Mouse (Mus musculus): ENCODE data around the gene Tom1l1.
"Not testable (repeated sequence)": the region's sequence is repeated elsewhere in the genome, so short reads cannot be mapped to it uniquely, and the experiment has no call there.

Gene Tom1l1

DNA sequence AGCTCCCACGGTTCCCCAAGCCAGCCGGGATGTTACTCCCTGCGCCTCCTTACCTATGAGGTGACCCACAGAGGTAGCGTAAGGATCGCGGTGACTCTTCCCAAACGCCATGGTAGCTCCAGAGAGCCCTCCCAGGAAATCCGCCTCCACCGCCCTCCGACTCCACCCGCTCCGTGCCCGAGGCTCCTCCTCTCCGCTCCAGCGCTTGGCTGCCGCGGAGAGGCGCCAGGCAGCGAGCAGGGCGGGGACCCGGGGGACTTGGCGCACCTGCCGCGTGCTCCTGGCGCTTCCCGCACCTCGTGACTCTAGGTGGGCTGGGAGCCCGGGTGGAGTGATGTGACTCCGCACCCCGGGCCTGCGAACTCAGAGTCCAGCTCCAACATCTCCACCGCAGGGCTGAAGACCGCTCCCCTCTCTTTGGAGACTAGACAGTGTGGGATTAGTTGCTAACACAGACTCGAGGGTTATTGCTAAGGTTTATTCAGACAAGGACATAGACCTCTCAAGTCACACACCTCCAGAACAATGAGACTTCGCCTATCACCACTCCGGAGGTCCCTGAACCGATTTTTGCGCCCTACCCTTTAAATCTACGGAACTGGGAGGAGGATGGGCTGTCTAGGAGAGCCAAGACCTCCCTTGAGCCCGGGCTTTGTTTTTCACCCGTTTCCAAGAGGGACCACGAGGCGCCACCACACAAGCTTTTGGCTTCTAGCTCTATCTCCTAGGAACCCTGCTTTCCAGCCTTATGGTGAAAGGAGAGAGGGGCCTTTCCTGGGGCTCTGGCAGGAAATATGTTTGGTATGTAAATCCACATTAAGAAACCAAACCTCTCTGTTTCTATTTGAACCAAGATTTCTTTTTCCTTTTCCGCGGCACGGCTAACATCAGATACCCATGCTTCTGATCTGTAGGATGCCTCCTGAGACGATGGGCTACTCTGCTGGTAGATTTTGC is at the start of gene Tom1l1:
Gene Tom1l1, minus strand, starts transcription at position 907 of the 957 bp plus-strand sequence.
- DNase-seq: peak; percentile 83

DNA sequence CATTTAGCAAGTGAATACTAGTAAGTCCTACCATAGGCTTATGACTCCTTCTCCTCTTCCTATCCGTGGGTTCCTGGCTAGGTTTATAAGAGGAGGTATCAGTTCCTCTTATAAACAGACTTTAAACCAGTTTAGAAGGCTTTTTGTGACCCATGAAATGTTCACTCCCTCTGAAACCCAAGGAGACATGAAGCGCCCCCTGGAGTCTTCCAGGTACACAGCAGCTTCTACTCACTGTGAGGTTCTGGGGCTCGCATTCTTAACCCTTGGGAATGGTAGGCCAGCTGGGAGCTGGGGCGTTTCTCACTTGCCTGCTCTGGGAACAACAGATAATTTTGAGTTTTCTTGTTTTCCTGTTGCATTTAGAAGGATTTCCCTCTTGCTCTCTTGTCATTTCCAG is 45.4 kb upstream of the Tom1l1 start:
- DNase-seq: no peak

DNA sequence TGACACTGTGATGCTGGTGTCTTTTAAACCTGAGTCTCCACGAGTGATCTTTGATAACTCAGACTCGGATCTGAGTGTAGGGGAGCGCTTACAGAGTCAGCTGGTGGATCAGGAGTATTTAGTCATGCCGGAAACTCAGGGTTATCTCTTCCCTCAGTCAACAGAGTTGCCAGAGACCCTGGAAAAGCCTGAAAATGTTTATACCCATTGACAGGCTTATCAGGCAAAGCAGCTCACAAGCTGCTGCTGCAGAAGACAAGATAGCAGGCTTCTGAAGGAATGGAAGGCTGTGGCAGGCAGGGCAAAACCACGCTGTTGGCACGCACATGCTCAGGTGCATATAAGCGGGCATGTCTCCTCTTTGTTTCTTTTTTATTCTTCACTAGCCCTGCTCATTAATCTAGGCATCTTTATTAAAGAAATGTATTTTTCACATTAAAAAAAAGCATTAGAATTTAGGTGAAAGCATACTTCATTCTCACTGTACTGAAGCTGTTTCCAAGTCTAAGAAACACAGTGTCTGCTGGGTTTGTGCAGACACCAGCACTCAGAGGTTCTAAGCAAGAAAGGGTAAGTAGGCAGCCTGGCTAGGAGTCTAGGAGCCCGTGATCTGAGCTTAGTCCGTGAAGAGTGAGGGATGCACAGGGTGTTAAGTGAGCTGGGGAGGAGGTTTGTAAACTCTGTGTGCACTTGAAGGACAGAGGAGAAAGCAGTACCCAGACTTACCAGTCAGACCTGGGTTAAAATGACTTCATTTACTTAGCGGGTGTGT is 39.4 kb upstream of the Tom1l1 start:
- DNase-seq: no peak

DNA sequence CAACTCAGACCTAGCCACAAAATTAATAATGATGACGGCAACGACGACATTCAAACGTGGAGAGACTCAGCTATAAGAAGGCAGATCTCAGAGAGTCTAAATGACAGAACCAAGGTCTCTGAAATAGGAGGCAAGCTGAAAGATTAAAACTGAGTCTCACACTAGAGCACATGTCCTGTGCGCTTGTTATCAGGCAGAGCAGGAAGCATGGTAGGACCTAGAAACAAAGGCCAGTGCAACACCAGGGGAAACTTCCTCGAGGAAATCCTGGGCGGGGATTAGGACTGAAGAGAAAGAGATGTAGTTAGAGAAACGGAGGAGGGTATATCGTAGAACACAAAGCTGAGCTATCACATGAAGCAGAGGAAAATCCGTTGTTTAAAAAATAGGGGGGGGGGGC is 38.6 kb upstream of the Tom1l1 start:
- DNase-seq: no peak

DNA sequence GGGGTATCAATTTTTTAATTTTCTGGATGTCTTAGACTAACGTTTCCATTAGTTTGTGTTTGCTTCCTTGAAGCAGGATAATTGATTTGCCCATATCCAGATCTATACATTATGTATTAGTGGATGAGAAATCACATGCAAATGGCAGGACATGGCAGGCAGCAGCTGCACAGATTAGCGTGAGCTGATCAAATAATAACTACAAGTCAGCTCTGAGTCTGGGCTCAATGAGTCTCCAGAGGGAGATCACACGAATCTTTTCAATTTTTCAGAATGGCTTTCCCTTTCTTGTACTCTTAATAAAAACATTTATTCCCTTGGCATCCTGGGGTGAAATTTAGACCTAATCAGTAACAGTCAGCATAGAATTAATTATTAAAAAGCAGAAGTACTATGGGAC is 34.1 kb upstream of the Tom1l1 start:
- no peak for DNase-seq

DNA sequence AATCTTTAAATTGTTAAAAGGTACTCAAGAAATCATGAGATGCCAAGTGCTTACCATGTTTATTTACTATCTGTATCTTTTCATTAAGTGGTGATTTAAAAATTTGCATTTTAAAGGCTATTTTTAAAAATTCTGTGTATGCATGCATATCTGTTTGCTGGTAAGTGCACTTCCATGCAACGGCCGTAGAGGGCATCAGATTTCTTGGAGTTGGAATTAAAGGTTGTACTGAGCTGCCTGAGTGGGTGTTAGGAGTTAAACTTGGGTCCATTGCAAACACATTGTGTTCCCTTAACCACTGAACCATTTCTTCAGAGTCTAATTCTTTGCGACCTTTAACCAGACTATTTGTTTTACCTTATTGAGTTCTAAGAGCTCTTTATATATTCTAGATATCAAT is 29.6 kb upstream of the Tom1l1 start:
- no peak for DNase-seq

DNA sequence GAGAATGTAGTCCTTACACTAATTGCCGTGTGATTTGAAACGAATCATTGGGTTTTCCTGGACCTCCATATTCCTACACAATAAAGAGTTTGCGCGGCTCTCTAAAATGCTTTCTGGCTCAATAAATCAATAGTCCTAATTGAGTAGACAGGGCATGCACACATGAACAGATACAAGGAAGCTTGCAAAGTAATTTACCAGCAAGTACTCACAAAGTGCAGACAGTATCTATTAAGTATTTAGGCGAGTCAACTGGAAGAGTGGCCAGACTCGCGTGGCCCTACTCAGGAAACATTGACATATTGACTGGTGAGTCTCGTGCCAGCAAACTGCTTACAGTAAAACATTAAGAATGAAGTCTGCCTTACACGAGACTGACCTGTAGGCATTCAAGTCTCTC is 23.4 kb upstream of the Tom1l1 start:
- DNase-seq: no peak

DNA sequence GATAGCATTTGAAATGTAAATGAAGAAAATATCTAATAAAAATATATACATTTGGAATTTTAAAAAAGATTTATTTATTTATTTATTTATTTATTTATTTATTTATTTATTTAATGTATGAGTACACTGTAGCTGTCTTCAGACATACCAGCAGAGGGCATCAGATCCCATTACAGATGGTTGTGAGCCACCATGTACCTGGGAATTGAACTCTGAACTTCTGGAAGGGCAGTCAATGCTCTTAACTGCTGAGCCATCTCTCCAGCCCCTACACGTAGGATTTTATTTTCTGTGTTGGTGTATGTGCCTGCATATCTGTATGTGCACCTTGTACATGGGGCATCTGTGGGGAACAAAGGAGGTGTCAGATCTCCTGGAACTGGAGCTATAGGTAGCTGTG is 19.0 kb upstream of the Tom1l1 start:
- DNase-seq: not testable (repeated sequence)

DNA sequence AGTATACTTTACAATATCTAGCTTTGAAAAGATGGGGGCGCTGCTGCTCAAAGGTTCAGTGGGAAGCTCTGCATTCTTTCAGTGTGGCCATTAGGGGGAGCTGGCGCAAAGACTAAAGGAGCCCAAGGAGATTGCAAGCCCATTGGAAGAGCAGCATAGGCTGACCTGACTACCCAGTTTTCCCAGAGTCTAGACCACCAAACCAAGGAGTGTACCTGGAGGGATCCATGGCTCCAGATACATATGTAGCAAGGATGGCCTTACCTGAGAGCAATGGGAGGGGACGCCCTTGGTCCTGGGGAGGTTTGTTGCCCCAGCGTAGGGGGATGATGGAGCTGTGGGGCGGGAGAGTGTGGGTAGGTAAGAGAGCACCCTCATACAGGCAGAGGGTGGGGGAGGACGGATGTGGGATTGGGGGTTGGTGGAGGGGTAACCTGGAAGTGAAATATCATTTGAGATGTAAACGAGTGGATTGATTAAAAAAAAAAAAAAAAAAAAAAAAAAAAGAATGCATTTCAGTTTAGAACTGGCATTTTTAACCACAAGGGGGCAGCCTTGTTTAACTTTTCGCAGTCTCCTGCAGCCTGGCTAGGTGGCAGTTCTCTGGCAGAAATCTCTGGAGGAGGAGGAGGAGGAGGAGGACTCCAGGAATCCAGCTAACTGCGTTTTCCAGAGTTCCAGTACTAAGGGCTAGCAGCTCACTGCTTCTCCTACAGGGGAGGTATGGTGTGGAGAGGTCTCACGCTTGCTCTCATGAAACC is 9.5 kb upstream of the Tom1l1 start:
- DNase-seq: peak; percentile 52

DNA sequence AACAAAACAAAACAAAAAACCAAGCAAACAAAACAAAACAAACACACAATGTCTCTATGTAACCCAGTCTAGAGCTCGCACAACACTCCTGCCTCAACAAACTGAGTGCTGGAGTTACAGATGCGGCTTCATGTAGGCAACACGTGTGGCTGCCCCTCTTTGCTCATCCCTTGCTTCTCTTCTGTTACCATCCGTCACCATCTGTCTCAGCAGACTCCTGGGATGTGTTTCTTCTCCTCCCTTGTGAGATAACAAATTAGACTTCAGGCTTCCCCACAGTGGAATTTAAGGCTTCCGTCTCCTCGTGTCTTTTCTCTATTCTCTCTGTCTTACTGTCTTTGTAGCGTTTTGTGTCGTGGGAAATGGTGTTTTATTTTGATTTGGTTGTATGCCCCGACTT is 7.6 kb upstream of the Tom1l1 start:
- no peak for DNase-seq

DNA sequence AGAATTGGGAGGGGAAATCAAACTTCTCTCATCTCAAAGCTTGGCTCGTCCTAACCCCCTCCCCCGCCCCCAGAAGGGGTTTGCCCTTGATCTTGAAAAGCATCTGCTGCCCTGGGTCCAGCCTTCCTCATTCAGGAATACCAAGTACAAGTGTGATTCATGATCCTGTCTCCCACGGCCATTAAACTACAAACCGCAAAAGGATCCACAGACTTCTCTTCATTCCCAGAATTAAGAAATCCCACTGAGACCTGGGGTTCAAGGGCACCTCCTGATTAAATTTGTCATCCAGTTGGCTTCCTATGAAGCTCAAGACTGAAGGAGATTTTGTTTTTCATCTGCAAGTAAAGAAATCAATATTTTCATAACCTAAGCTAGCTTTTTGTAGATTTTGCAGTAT is 6.0 kb upstream of the Tom1l1 start:
- DNase-seq: no peak

DNA sequence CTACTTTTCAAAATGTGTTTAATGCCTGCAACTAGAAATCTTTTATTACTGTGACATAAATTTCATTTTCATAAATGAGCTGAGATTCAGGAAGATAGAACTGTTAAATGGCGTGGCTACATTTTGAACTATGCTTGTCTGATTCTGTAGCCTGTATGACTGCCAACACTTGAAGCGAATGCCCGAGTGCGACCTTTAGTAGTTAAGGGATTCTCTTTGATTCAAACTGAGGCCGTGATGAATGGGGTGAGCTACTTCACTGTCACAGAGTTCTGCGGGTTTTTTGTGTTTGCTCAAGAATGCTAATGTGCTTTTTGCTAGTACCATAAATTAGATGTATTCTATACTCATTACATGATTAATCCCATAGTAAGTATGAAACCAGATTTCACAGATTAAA is 2.2 kb upstream of the Tom1l1 start:
- no peak for DNase-seq

DNA sequence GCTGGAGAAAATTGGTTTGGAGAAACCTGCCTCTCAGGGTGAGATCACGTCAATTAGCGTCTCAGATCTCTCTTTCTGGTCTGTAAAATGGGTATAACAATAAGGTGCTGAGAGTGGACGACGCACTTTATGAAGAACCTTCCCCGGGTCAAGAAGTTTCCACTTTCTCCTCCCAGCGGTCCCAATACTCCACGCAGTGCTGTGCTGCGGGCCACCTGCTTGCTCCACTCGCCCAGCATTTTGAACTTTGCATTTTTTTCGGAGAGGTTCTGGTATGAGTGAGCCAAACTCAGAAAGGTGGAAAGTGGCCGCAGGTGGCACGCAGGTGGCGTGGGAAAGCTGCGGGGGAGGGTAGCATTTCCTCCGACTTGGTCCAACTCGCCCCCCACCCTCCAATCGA is 1.1 kb downstream of the Tom1l1 start:
- DNase-seq: no peak

DNA sequence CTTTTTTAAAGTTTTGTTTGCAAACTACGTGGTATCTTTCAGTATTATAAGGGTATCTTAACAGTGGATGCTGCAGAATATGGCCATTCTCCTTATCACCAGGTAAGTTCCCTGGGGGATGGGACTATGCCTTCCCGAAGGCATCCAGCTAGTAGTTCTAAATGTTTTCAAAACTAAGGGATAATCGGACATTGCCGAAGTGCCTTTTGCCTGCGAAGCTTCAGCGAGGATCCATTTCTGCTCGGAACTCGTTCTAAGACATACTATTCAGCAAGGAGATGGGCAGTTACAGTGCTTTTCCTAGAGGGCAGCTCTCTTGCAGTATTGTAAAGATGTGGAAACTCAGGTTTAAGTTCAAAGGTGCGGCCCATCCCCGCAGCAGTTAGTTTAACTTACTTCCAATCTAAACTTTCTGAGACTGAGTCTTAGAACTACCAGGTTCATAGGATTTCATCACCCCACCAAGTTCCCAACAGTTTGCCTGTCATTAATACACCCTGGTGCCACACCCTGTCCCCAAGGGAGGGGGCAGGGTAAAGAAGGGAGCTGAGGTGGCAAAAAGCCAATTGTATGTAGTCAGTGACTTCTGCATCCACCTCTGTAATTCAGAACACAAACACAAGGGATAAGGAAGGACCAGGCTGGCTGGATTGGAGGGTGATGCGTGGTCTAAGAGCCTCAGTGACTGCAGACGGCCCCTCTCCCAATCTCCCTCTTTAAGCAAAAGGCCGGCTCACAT is 1.7 kb downstream of the Tom1l1 start:
- DNase-seq: no peak

DNA sequence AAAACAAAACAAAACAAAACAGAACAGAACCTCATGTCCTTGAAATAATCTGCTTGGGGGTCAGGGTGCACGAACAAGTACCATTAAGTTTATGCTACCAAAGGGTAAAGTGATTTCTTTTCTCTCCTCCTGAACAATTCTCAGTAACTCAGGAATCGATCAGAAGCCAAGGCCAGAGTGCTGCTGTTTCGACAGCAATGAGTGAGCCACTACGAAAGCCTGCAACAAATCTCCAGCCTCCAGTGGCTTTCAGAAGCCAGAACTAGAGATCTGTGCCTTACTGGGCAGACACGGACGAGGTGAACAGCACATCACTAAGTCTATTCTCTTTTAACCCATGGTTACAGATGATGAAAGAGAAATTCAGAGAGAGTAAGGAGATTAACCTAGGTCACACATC is 3.0 kb downstream of the Tom1l1 start:
- DNase-seq: no peak

DNA sequence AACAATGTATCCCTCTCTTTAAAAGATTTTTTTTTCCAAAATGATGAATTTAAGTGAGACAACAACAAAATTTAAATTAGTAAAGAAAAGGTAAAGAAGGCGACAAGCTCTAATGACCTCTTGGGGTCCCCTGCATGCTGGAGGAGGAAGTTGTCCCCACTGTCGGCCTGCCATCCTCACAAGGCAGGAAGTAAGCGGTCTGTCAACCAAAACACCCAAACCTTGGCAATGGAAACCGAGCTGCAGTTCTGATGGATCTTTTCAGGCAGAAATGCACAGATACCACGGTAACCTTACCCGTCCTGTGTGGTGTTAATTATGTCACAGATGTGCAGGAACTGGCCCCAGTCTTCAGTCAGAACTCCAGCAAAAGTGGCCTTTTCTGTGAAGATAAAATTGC is 3.4 kb downstream of the Tom1l1 start:
- no peak for DNase-seq

DNA sequence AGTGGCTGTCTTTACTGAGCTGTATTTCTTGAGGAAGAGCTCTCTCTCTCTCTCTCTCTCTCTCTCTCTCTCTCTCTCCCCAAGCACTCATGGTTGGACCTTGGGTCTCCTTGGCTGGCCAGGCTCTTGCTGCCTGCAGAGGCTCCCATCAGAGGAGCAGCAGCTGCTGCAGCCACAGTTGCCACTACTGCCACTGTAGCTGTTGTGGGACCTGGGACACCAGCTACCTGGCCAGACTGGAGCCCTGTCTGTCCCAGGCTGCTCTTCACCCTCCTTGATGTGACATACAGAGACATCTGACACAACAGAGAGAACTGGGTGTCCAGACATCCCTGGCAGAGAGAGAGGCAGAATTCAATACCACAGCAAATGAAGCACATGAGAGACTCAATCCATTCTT is 7.0 kb downstream of the Tom1l1 start:
- no peak for DNase-seq

DNA sequence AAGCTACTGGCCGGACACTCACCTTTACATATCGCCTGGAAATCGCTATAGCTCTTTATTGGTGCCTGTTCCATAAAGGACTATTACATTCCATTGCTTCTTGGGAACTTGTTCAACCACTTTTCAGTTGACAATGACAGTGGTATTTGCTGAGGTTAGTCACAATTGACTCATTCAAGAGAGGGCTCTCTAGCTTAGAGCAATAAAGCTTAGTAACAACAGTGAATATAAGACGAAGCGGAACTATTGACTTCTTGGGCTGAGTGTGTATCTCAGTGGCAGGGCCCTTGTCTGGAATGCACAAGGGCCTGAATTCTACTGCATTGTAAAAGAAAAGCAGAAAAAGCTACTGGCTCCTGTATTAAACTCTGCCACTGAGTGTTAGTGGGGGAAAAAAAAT is 9.6 kb downstream of the Tom1l1 start:
- DNase-seq: no peak

DNA sequence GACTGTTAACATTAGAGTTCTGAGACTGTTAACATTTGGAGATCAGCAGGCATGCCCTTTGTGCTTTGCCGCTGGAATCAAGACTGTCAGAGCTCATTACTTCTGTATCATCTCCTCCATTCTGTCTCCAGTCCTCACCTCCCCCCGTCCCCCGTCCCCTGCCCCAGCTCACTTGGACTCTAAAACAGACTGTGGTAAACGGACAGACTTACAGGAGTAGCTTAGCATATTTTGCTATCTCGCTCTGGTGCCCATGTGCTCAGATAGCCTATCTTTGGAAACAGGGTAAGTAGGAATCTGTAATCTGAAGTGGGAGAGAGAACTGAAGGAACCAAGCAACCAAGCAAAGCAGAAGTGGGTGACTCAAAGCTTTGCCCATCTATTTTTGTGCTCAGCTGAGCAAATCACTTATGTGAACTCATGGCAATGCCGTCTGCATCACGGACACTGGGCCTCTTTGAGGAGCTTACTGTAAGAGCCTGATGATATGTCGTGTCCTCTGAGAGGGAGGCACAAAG is 10.3 kb downstream of the Tom1l1 start:
- no peak for DNase-seq

DNA sequence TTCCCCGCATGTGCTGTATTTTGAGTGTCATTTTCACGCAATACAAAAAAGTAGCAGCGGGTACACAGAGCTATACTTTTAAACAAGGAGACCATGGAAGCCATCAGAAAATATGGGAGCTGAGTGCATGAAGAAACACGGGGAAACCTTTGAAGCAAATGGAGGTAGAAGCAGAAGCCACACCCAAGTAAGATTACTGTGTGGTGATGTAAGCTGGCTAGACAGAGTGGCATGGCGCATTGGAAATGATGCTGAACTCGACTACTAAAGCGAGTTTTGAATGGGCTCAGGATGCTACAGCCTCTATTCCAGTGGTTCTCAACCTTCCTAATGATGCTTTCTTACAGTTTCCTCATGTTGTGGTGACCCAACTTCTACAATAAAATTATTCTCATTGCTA is 11.1 kb downstream of the Tom1l1 start:
- no peak for DNase-seq

DNA sequence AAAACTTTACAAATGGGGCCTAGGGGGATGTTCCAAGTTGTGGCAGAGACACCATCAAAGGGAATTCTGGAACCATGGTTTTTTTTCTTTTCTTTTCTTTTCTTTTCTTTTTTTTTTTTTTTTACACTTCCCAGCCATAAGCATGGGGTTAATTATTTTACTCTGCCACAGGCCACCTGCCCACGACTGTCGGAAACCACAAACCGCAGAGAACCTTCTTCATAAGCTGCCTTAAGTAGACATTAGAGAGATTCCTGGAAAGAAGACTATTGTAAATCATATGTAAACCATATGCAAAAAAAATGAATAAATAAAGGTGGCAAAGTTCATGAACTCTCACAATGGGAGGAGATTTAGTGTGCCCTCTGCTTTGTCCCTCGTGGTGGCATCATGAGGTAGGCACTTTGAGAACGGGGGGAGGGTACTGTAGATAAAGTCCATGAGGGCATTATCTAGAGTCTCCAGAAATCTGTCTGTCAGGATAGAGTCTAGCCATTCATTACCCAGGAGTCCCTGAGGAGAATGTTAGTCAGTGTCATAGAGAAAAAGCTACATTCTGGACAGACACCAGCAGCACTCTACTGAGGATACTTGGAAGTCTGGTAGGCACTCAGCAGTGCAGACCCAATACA is 12.6 kb downstream of the Tom1l1 start:
- no peak for DNase-seq

DNA sequence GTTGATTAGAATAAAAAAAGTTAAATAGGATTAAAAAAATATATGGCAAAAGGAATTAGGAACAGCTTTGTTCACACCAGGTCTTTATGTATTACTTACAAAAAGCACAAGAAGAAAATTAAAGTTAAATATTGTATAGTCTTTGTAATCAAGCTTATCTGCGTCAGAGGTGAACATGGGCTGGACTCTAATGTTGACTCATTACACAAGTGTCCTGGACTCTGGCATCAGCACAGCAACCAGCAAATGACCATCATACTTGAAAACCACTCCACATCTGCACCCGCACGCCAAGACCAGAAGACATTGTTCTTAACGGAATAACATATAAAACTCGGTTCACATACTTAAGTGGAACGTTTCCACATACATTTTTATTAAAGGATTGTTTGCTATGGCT is 20.8 kb downstream of the Tom1l1 start:
- DNase-seq: no peak
